Mouse (Mus musculus): ENCODE results near the gene Znrf2. TPM values are rescaled to one million over a fixed set of nuclear protein-coding genes. Genes with fewer than 3 reads are reported as not detected.

Gene Znrf2
- polyA plus RNA-seq, 1 experiment from 2014 or later, result 5.3 TPM

GRCm38 (mm10) chr6:54781881-54782280 lies 34.8 kb upstream of the Znrf2 start:
- Histone ChIP-seq H3K4me3 (replicated peaks; ENCODE audit: low read length) (no peak overlapping the region), H3K9ac (ENCODE audit: low read length) (no peak overlapping the region), H3K9me3 (replicated peaks; ENCODE audit: control insufficient read depth, low read length) (no peaks in the 10 kb centered on the region), H3K27ac (ENCODE audit: low read length) (no peak overlapping the region), H3K27me3 (ENCODE audit: control insufficient read depth, insufficient read depth, low read length) (no peaks in the 10 kb centered on the region), H3K4me1 (ENCODE audit: control insufficient read depth, insufficient read depth, low read length) (no peaks in the 10 kb centered on the region), H3K4me2 (ENCODE audit: low read depth, low read length) (no peak overlapping the region), H3K36me3 (ENCODE audit: control insufficient read depth, insufficient read depth, low read length) (no peaks in the 10 kb centered on the region)
- no peak for ATAC-seq (ENCODE audit: insufficient read depth, low FRiP score)
- 58% methylated on average over 6 of the region's 6 CpGs for WGBS

GRCm38 (mm10) chr6:54785098-54785730 lies 31.5 kb upstream of the Znrf2 start:
- ATAC-seq (ENCODE audit: insufficient read depth, low FRiP score), result no peak
- H3K9ac ChIP-seq (ENCODE audit: low read length), result no peak overlapping the region
- no peak overlapping the region for H3K4me3 ChIP-seq (replicated peaks; ENCODE audit: low read length)
- H3K4me2 ChIP-seq (ENCODE audit: low read depth, low read length), result no peak overlapping the region
- H3K4me1 ChIP-seq (ENCODE audit: control insufficient read depth, insufficient read depth, low read length), result no peaks in the 10 kb centered on the region
- 62% methylated on average over 5 of the region's 5 CpGs for WGBS
- H3K9me3 ChIP-seq (replicated peaks; ENCODE audit: control insufficient read depth, low read length), result no peaks in the 10 kb centered on the region
- no peak overlapping the region for H3K27ac ChIP-seq (ENCODE audit: low read length)
- H3K36me3 ChIP-seq (ENCODE audit: control insufficient read depth, insufficient read depth, low read length), result no peaks in the 10 kb centered on the region
- H3K27me3 ChIP-seq (ENCODE audit: control insufficient read depth, insufficient read depth, low read length), result no peaks in the 10 kb centered on the region

- H3K27me3 ChIP-seq (ENCODE audit: control insufficient read depth, insufficient read depth, low read length), result no peaks in the 10 kb centered on the region
- H3K4me3 ChIP-seq (replicated peaks; ENCODE audit: low read length), result no peak overlapping the region
- WGBS, result 91% methylated on average over 5 of the region's 5 CpGs
- no peaks in the 10 kb centered on the region for H3K36me3 ChIP-seq (ENCODE audit: control insufficient read depth, insufficient read depth, low read length)
- no peak overlapping the region for H3K4me2 ChIP-seq (ENCODE audit: low read depth, low read length)
- H3K9ac ChIP-seq (ENCODE audit: low read length), result no peak overlapping the region
- H3K27ac ChIP-seq (ENCODE audit: low read length), result no peak overlapping the region
- ATAC-seq (ENCODE audit: insufficient read depth, low FRiP score), result no peak
- H3K4me1 ChIP-seq (ENCODE audit: control insufficient read depth, insufficient read depth, low read length), result no peaks in the 10 kb centered on the region
- no peaks in the 10 kb centered on the region for H3K9me3 ChIP-seq (replicated peaks; ENCODE audit: control insufficient read depth, low read length)
Observed at GRCm38 (mm10) chr6:54786766-54787165, 29.9 kb upstream of the Znrf2 start.

- WGBS, result 58% methylated on average over 6 of the region's 6 CpGs
Observed at GRCm38 (mm10) chr6:54788493-54788892, 28.2 kb upstream of the Znrf2 start.

GRCm38 (mm10) chr6:54789139-54789538 lies 27.6 kb upstream of the Znrf2 start:
- Histone ChIP-seq H3K27ac (ENCODE audit: low read length) (peak overlapping the region; percentile 36; the same call in 1 of the 2 replicates), H3K4me3 (replicated peaks; ENCODE audit: low read length) (no peak overlapping the region), H3K9ac (ENCODE audit: low read length) (no peak overlapping the region), H3K36me3 (ENCODE audit: control insufficient read depth, insufficient read depth, low read length) (no peaks in the 10 kb centered on the region), H3K4me2 (ENCODE audit: low read depth, low read length) (no peak overlapping the region), H3K27me3 (ENCODE audit: control insufficient read depth, insufficient read depth, low read length) (no peaks in the 10 kb centered on the region), H3K9me3 (replicated peaks; ENCODE audit: control insufficient read depth, low read length) (no peaks in the 10 kb centered on the region), H3K4me1 (ENCODE audit: control insufficient read depth, insufficient read depth, low read length) (no peaks in the 10 kb centered on the region)
- peak; percentile 78; the same call in 1 of the 2 replicates for ATAC-seq (ENCODE audit: insufficient read depth, low FRiP score)
- 54% methylated on average over 4 of the region's 4 CpGs for WGBS

More at GRCm38 (mm10) chr6:54788493-54788892, 28.2 kb upstream of the Znrf2 start:
- 0 out of 2 replicates have a peak, but pooled peaks have one; percentile 15 for ATAC-seq (ENCODE audit: insufficient read depth, low FRiP score)
- H3K27ac ChIP-seq (ENCODE audit: low read length), result no peak overlapping the region
- H3K4me3 ChIP-seq (replicated peaks; ENCODE audit: low read length), result no peak overlapping the region
- H3K36me3 ChIP-seq (ENCODE audit: control insufficient read depth, insufficient read depth, low read length), result no peaks in the 10 kb centered on the region
- no peaks in the 10 kb centered on the region for H3K4me1 ChIP-seq (ENCODE audit: control insufficient read depth, insufficient read depth, low read length)
- H3K4me2 ChIP-seq (ENCODE audit: low read depth, low read length), result no peak overlapping the region
- no peaks in the 10 kb centered on the region for H3K9me3 ChIP-seq (replicated peaks; ENCODE audit: control insufficient read depth, low read length)
- no peaks in the 10 kb centered on the region for H3K27me3 ChIP-seq (ENCODE audit: control insufficient read depth, insufficient read depth, low read length)
- no peak overlapping the region for H3K9ac ChIP-seq (ENCODE audit: low read length)

GRCm38 (mm10) chr6:54790071-54790470 lies 26.6 kb upstream of the Znrf2 start:
- Histone ChIP-seq H3K4me2 (ENCODE audit: low read depth, low read length) (no peak overlapping the region), H3K9ac (ENCODE audit: low read length) (no peak overlapping the region), H3K27ac (ENCODE audit: low read length) (no peak overlapping the region), H3K27me3 (ENCODE audit: control insufficient read depth, insufficient read depth, low read length) (no peaks in the 10 kb centered on the region), H3K4me3 (replicated peaks; ENCODE audit: low read length) (no peak overlapping the region), H3K36me3 (ENCODE audit: control insufficient read depth, insufficient read depth, low read length) (no peaks in the 10 kb centered on the region), H3K4me1 (ENCODE audit: control insufficient read depth, insufficient read depth, low read length) (no peaks in the 10 kb centered on the region), H3K9me3 (replicated peaks; ENCODE audit: control insufficient read depth, low read length) (no peaks in the 10 kb centered on the region)
- no peak for ATAC-seq (ENCODE audit: insufficient read depth, low FRiP score)
- 64% methylated on average over 4 of the region's 4 CpGs for WGBS

- no peaks in the 10 kb centered on the region for H3K36me3 ChIP-seq (ENCODE audit: control insufficient read depth, insufficient read depth, low read length)
- no peak for ATAC-seq (ENCODE audit: insufficient read depth, low FRiP score)
- H3K4me1 ChIP-seq (ENCODE audit: control insufficient read depth, insufficient read depth, low read length), result no peaks in the 10 kb centered on the region
- 85% methylated on average over 3 of the region's 3 CpGs for WGBS
- H3K27ac ChIP-seq (ENCODE audit: low read length), result no peak overlapping the region
- H3K4me2 ChIP-seq (ENCODE audit: low read depth, low read length), result no peak overlapping the region
- H3K27me3 ChIP-seq (ENCODE audit: control insufficient read depth, insufficient read depth, low read length), result no peaks in the 10 kb centered on the region
- H3K9ac ChIP-seq (ENCODE audit: low read length), result no peak overlapping the region
- 0 out of 2 replicates have a peak, but pooled peaks cover 4% of the 10 kb centered on the region for H3K9me3 ChIP-seq (replicated peaks; ENCODE audit: control insufficient read depth, low read length)
- no peak overlapping the region for H3K4me3 ChIP-seq (replicated peaks; ENCODE audit: low read length)
Observed at GRCm38 (mm10) chr6:54793853-54794252, 22.9 kb upstream of the Znrf2 start.

GRCm38 (mm10) chr6:54794372-54794771 lies 22.3 kb upstream of the Znrf2 start:
- 68% methylated on average over 2 of the region's 2 CpGs for WGBS
- no peak overlapping the region for H3K9ac ChIP-seq (ENCODE audit: low read length)
- no peaks in the 10 kb centered on the region for H3K36me3 ChIP-seq (ENCODE audit: control insufficient read depth, insufficient read depth, low read length)
- no peak overlapping the region for H3K27ac ChIP-seq (ENCODE audit: low read length)
- H3K4me2 ChIP-seq (ENCODE audit: low read depth, low read length), result no peak overlapping the region
- H3K9me3 ChIP-seq (replicated peaks; ENCODE audit: control insufficient read depth, low read length), result 0 out of 2 replicates have a peak, but pooled peaks cover 5% of the 10 kb centered on the region
- H3K4me1 ChIP-seq (ENCODE audit: control insufficient read depth, insufficient read depth, low read length), result no peaks in the 10 kb centered on the region
- ATAC-seq (ENCODE audit: insufficient read depth, low FRiP score), result no peak
- no peaks in the 10 kb centered on the region for H3K27me3 ChIP-seq (ENCODE audit: control insufficient read depth, insufficient read depth, low read length)
- H3K4me3 ChIP-seq (replicated peaks; ENCODE audit: low read length), result no peak overlapping the region

- WGBS, result 80% methylated on average over 5 of the region's 5 CpGs
Observed at GRCm38 (mm10) chr6:54794991-54795390, 21.7 kb upstream of the Znrf2 start.

More at GRCm38 (mm10) chr6:54794991-54795390, 21.7 kb upstream of the Znrf2 start:
- H3K36me3 ChIP-seq (ENCODE audit: control insufficient read depth, insufficient read depth, low read length), result no peaks in the 10 kb centered on the region
- no peak for ATAC-seq (ENCODE audit: insufficient read depth, low FRiP score)
- no peak overlapping the region for H3K4me3 ChIP-seq (replicated peaks; ENCODE audit: low read length)
- H3K9ac ChIP-seq (ENCODE audit: low read length), result no peak overlapping the region
- no peak overlapping the region for H3K4me2 ChIP-seq (ENCODE audit: low read depth, low read length)
- no peaks in the 10 kb centered on the region for H3K27me3 ChIP-seq (ENCODE audit: control insufficient read depth, insufficient read depth, low read length)
- no peak overlapping the region for H3K27ac ChIP-seq (ENCODE audit: low read length)
- H3K4me1 ChIP-seq (ENCODE audit: control insufficient read depth, insufficient read depth, low read length), result no peaks in the 10 kb centered on the region
- 0 out of 2 replicates have a peak, but pooled peaks cover 5% of the 10 kb centered on the region for H3K9me3 ChIP-seq (replicated peaks; ENCODE audit: control insufficient read depth, low read length)

All from stomach, embryonic 16.5 days (tissue).